Mouse (Mus musculus): ENCODE results near the gene Spag6.

DNA sequence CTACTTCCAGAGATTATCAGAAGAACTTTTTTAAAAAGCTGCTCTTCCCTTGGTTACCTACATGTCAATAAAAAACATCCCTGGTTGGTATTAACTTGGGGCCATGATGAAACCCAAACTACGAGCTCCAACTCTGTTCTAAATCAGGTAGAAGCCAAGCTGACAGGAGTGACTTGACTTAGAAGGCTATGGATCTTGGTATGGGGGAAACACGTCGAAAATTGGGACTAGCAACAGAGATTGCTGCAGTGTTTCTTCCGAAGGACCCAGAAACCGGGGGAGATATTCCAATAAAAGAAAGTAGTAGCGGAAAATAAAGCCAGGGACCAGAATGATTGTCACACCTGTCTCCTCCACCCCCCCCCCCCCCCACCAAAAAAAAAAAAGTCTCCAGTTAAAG is 5.5 kb upstream of the Spag6 start:
- no peak for TF ChIP-seq CTCF (IDR thresholded peaks at IDR 0.05; ENCODE audit: control insufficient read depth, insufficient read depth, low read length)
- TF ChIP-seq POLR2A (IDR thresholded peaks at IDR 0.05; ENCODE audit: borderline replicate concordance, control insufficient read depth, low read depth, low read length), result no peak

Measured in bone marrow, adult 2 months (tissue).